Mouse (Mus musculus) liver, embryonic 11.5 days (tissue): ENCODE results near the gene 1700029J07Rik. TPM values are rescaled to one million over a fixed set of nuclear protein-coding genes. Genes with fewer than 3 reads are reported as not detected.

Source experiments
- ATAC-seq: fragments of 200-750 bp; cut with Nextera tagmentation; replicated peaks from 2 replicates; pipeline ENCODE4 v1.8.0; 2017; ENCODE audit warnings: moderate number of reproducible peaks, mild to moderate bottlenecking, moderate TSS enrichment, moderate library complexity; ENCODE audit not compliant: low FRiP score
- DNase-seq: peaks from one replicate; pipeline ENCODE4 v3.0.0-alpha.2; 2017; ENCODE audit warnings: low spot score
- H3K27ac ChIP-seq: fragments of 300-500 bp; sonication (generic); 2 replicates; pipeline ENCODE4 v1.5.1; 2014; ENCODE audit warnings: mild to moderate bottlenecking, low read depth, low read length, control low read depth
- H3K27me3 ChIP-seq: fragments of 300-500 bp; sonication (generic); replicated peaks from 2 replicates; pipeline ENCODE4 v1.6.1; 2014; ENCODE audit warnings: low read length, mixed read lengths; ENCODE audit not compliant: control insufficient read depth, insufficient read depth
- H3K36me3 ChIP-seq: fragments of 300-500 bp; sonication (generic); 2 replicates; pipeline ENCODE4 v1.6.1; 2014; ENCODE audit warnings: mild to moderate bottlenecking, low read length, moderate library complexity, mixed read lengths; ENCODE audit not compliant: control insufficient read depth, insufficient read depth
- H3K4me1 ChIP-seq: fragments of 300-500 bp; sonication (generic); replicated peaks from 2 replicates; pipeline ENCODE4 v1.6.1; 2014; ENCODE audit warnings: low read length, mixed read lengths; ENCODE audit not compliant: control insufficient read depth, insufficient read depth
- H3K4me2 ChIP-seq: fragments of 300-500 bp; sonication (generic); 2 replicates; pipeline ENCODE4 v1.6.1; 2014; ENCODE audit warnings: mild to moderate bottlenecking, control low read depth, moderate library complexity
- H3K4me3 ChIP-seq: fragments of 300-500 bp; sonication (generic); 2 replicates; pipeline ENCODE4 v1.5.1; 2014; ENCODE audit warnings: low read depth, low read length, control low read depth
- H3K9ac ChIP-seq: fragments of 300-500 bp; sonication (generic); 2 replicates; pipeline ENCODE4 v1.6.1; 2014; ENCODE audit warnings: low read depth, low read length, control low read depth
- H3K9me3 ChIP-seq: fragments of 300-500 bp; sonication (generic); 2 replicates; pipeline ENCODE4 v1.6.1; 2016; ENCODE audit warnings: low read length, inconsistent platforms, mixed read lengths; ENCODE audit not compliant: control insufficient read depth
- WGBS: fragments of 180-500 bp; shearing (Covaris S2); extraction: QIAGEN DNeasy Blood & Tissue Kit; methylation state at CpG from one replicate; pipeline ENCODE4 v1.1.7; 2014; 5-methylcytosine and 5-hydroxymethylcytosine counted together
- polyA plus RNA-seq: library from polyadenylated mRNA; unstranded; fragments of >200 nt; fragmentation: Nextera tagmentation; extraction: Ambion mirVana; gene quantifications from 2 replicates; pipeline ENCODE4 v1.2.1, GENCODE M21; 2014

1700029J07Rik gene
- polyA plus RNA-seq, 1 experiment from 2014 or later, result 2.0 TPM

DNA sequence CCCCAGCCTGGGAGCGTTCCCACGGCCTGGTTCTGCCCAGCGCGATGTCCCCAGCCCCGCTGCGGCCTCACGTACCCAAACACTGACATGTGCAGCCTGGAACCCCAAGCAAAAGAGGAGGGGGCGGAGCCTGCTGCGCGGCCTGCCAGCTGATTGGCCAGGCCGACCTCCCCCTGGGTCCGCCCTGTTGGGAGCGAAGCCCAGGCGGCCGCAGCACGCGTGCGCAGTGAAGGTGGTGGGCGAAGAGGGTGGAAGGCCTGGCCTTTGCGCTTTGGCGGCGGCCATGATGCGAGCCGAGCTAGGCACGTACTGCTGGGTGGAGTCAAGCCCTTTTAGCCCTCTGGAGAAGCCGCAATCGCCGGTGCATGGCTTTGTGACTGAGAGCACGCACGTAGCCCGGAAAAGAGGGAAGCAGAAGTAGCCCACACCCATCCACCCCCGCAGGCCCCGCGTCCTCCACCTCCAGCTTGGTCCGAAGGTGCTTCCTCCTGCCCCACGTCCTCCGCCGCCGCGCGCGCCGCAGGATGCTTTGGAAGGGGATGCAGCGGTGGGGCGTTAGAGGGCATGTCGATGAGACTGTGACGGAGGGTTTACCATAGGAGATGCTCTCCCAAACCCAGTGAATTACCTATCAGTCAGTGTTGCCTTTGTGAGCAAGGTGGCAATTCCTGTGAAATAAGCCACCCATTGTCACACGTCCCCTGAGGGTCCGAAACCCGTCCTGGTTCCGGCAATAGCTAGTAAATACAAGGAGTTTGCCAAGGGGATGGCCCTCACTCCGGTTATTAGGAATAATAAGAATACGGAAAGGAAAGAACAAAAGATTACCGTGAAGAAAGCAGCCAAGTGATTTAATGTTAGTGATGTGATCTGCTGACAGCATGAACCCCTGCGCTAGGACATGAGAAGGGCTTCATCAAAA is 25.0 kb upstream of the 1700029J07Rik start:
- Histone ChIP-seq H3K36me3 (peaks cover 14% of the 10 kb centered on the region; the same call in 1 of the 2 replicates), H3K4me3 (peak overlapping the region; percentile 49), H3K9me3 (no peaks in the 10 kb centered on the region), H3K27ac (peak overlapping the region; percentile 77), H3K9ac (peak overlapping the region; percentile 83), H3K4me2 (peak overlapping the region; percentile 89), H3K27me3 (no peaks in the 10 kb centered on the region), H3K4me1 (peaks cover 2% of the 10 kb centered on the region)
- WGBS, result 7% methylated on average over 54 of the region's 55 CpGs
- DNase-seq, result peak; percentile 97
- peak; percentile 98 for ATAC-seq

GRCm38 (mm10) chr8:45999138-45999783 is 24.2 kb upstream of the 1700029J07Rik start, which contains the start of gene Lrp2bp:
TSS of gene Lrp2bp (plus strand) at chr8:45999303.
- WGBS, result 6% methylated on average over 22 of the region's 22 CpGs
- H3K9ac ChIP-seq, result peak within 1 kb of the TSS; percentile 83
- no peaks in the 10 kb centered on the region for H3K27me3 ChIP-seq
- no peaks in the 10 kb centered on the region for H3K9me3 ChIP-seq
- H3K4me3 ChIP-seq, result peak within 1 kb of the TSS; percentile 49
- ATAC-seq (peak; percentile 41), DNase-seq (no peak)
- peaks cover 2% of the 10 kb centered on the region for H3K4me1 ChIP-seq
- H3K27ac ChIP-seq, result peak within 1 kb of the TSS; percentile 77
- peak within 1 kb of the TSS; percentile 89 for H3K4me2 ChIP-seq
- peaks cover 14% of the 10 kb centered on the region; the same call in 1 of the 2 replicates for H3K36me3 ChIP-seq

- Histone ChIP-seq H3K4me3 (no peak overlapping the region), H3K4me2 (peak overlapping the region; percentile 89), H3K4me1 (peaks cover 2% of the 10 kb centered on the region), H3K9me3 (no peaks in the 10 kb centered on the region), H3K27me3 (no peaks in the 10 kb centered on the region), H3K36me3 (peaks cover 17% of the 10 kb centered on the region; the same call in 1 of the 2 replicates), H3K9ac (no peak overlapping the region), H3K27ac (no peak overlapping the region)
- no peak for ATAC-seq
- 76% methylated on average over 2 of the region's 2 CpGs for WGBS
- DNase-seq, result no peak
Observed at GRCm38 (mm10) chr8:45998228-45998627, 23.2 kb upstream of the 1700029J07Rik start.

GRCm38 (mm10) chr8:45995576-45995975 is 20.5 kb upstream of the 1700029J07Rik start:
- ATAC-seq, result no peak
- Histone ChIP-seq H3K9me3 (no peaks in the 10 kb centered on the region), H3K36me3 (peaks cover 17% of the 10 kb centered on the region; the same call in 1 of the 2 replicates)

GRCm38 (mm10) chr8:45994111-45994510 is 19.1 kb upstream of the 1700029J07Rik start:
- no peaks in the 10 kb centered on the region for H3K27me3 ChIP-seq
- H3K4me1 ChIP-seq, result peaks cover 2% of the 10 kb centered on the region; the same call in 1 of the 2 replicates
- no peaks in the 10 kb centered on the region for H3K9me3 ChIP-seq
- 95% methylated on average over 2 of the region's 2 CpGs for WGBS
- H3K4me3 ChIP-seq, result no peak overlapping the region
- H3K27ac ChIP-seq, result no peak overlapping the region
- no peak overlapping the region for H3K4me2 ChIP-seq
- DNase-seq (no peak), ATAC-seq (no peak)
- peaks cover 19% of the 10 kb centered on the region; the same call in 1 of the 2 replicates for H3K36me3 ChIP-seq
- H3K9ac ChIP-seq, result no peak overlapping the region

More at GRCm38 (mm10) chr8:45995576-45995975, 20.5 kb upstream of the 1700029J07Rik start:
- H3K4me3 ChIP-seq, result no peak overlapping the region
- peaks cover 2% of the 10 kb centered on the region for H3K4me1 ChIP-seq
- no peak overlapping the region for H3K27ac ChIP-seq
- DNase-seq, result no peak
- H3K27me3 ChIP-seq, result no peaks in the 10 kb centered on the region
- WGBS, result 85% methylated on average over 3 of the region's 3 CpGs
- H3K9ac ChIP-seq, result no peak overlapping the region
- H3K4me2 ChIP-seq, result no peak overlapping the region

DNA sequence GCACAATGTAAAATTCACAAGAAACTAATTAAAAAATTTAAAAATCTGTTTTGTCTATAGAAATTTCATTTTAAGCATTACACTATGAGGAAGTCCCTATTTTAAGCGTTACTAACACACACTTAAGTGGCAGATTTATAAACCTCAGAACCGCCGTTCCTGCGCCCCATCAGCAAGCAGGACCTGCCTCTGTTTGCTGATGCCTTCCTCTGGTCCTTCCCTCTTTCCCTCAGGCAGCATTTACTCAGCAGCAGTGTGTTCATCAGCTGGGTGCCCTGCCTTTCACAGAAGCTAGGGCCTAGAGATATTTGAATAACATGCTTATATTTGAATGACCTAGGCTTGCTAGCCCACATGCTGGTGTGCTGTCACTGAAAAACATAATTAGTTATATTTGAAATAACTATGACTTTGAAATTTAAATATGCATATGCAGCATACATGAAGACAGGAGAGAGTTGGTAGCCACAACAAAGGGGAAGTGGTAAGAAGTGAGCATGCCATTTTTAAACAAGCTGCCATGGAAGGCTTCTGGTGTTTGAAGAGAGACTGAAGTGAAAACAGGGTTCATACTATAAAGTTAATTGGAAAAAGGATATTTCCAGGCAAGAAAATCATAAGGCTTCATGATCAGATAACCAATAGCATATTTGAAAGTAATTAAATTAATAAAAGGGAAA is 15.7 kb upstream of the 1700029J07Rik start:
- no peaks in the 10 kb centered on the region for H3K27me3 ChIP-seq
- no peak for ATAC-seq
- 89% methylated on average over 4 of the region's 4 CpGs for WGBS
- H3K36me3 ChIP-seq, result peaks cover 16% of the 10 kb centered on the region
- no peak for DNase-seq
- no peak overlapping the region for H3K4me3 ChIP-seq
- H3K4me1 ChIP-seq, result no peaks in the 10 kb centered on the region
- no peak overlapping the region for H3K9ac ChIP-seq
- H3K27ac ChIP-seq, result no peak overlapping the region
- H3K9me3 ChIP-seq, result no peaks in the 10 kb centered on the region
- H3K4me2 ChIP-seq, result no peak overlapping the region

DNA sequence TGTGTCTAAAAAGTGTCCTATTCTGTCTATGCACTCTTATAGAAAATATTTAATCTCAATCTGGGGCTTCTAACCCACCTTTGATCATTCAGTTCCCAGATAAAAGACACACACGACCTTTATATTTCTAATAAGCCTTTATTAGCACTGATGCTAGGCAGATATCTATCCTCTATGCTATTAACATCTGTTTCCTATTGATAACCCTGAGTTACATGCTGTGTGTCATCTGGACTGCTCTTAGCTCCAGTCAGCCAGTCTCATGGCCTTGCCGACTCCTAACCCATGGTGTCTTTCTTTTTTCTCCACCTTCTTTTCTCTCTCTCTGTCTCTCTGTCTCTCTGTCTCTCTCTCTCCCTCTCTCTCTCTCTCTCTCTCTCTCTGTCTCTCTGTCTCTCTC is 13.1 kb upstream of the 1700029J07Rik start:
- Histone ChIP-seq H3K4me2 (no peak overlapping the region), H3K4me3 (no peak overlapping the region), H3K9me3 (no peaks in the 10 kb centered on the region), H3K27me3 (no peaks in the 10 kb centered on the region), H3K9ac (no peak overlapping the region), H3K4me1 (no peaks in the 10 kb centered on the region), H3K36me3 (peaks cover 9% of the 10 kb centered on the region), H3K27ac (no peak overlapping the region)
- DNase-seq (no peak), ATAC-seq (peak; percentile 80)
- WGBS, result 51% methylated on average over 2 of the region's 2 CpGs

DNA sequence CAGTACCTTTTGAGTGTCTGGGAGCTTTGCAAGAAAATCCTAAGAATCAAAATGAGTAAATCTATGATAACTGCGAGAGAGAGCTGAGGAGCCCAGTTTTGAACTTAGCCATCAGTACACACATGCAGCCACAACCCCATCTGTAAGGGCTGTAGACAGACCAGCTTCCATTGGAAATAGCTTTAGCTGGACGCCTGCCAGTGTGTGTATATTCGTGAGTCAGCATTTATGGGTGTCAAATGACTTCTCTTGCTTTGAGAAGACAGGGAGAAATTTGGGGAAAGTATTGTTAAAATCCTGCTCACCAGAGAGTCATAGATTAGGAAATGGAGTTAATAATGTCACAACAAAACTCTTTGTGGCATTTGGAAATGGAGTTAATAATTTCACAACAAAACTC is 11.6 kb upstream of the 1700029J07Rik start:
- Histone ChIP-seq H3K9me3 (no peaks in the 10 kb centered on the region), H3K4me2 (no peak overlapping the region), H3K4me3 (no peak overlapping the region), H3K27me3 (no peaks in the 10 kb centered on the region), H3K4me1 (no peaks in the 10 kb centered on the region), H3K9ac (no peak overlapping the region), H3K27ac (no peak overlapping the region), H3K36me3 (peaks cover 12% of the 10 kb centered on the region)
- DNase-seq, result no peak
- 80% methylated on average over 3 of the region's 3 CpGs for WGBS
- ATAC-seq, result no peak
